Mouse (Mus musculus) frontal cortex, adult 2 months (tissue): ENCODE measurements around the gene Mycbp2. TPM values are rescaled to one million over a fixed set of nuclear protein-coding genes. Genes with fewer than 3 reads are reported as not detected.

Experiments used
- DNase-seq, 2 experiments: peaks; one replicate each; pipeline ENCODE4 v3.0.0; 2022; ENCODE audit warnings: low spot score in 1 of 2; ENCODE audit errors: extremely low spot score in 1 of 2
- polyA plus RNA-seq: library from polyadenylated mRNA; depleted of rRNA; stranded (reverse); fragments of >200 nt; gene quantifications from 2 replicates; pipeline ENCODE4 v1.2.3, GENCODE M21; 2012

Mycbp2 gene
- polyA plus RNA-seq, 1 experiment: 148 TPM

DNA sequence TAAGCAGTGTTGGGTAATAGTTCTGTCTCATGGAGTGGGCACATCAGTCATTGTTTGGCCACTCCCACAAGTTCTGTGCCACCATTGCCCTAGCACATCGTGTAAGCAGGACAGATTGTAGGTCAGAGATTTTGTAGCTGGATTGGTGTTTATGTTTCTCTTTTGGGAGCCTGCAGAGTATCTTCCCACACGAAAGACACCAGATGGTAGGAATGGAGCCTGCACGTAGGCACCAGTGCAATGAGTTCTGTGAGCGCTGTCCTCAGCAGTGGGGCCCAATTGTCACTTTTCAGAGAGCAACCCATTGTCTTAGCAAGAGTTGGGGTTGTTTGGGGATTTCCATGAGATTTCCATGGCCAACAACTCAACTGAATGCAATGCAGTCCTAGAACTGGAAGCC is 236.6 kb downstream of the Mycbp2 start:
- DNase-seq: peak; percentile 35 to 67

DNA sequence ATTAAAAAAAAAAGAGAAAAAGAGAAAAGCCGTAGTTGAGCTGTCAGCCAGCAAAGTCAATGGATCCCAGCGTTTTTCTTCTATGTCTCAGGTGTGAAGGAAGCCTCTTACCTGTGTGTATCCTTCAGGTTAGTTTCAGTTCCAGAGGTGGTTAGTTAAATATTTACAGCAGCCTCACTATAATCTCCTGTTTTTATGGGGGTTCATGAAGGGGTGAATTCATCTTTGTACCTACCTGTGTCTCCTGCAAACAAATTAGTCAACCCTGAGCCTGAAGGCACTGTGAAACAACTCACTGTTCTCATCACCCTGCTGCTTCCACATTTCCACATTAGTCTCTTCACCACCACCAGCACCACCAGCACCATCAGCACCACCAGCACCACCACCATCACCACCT is 240.3 kb downstream of the Mycbp2 start:
- DNase-seq: no peak

DNA sequence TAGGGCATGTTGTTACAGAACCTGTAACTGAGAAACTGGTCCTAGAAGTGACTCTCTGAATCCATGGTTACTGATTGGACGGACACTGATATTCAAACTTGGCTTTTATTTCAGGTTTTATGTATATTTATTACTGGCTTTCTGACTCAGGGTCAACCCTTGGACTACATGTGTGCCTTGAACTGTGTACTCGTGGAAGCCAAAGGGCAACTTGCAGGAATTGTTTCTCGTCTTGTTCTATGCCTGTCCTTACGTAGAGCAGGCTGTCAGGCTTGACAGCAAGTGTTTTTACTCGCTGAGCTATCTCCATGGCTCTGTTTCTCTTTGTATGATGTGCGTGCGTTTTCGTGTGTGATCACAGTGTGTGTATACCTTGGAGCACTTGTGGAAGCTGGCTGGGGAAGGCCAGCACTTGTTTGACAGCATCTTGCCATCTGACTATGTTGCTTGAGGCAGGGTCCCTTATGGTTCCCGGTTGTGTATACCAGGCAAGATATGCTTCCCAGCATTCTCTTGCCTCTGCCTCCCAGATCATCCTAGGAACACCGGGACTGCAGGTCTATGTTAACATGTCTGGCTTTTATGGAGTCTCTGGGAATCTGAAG is 243.8 kb downstream of the Mycbp2 start:
- no peak for DNase-seq

DNA sequence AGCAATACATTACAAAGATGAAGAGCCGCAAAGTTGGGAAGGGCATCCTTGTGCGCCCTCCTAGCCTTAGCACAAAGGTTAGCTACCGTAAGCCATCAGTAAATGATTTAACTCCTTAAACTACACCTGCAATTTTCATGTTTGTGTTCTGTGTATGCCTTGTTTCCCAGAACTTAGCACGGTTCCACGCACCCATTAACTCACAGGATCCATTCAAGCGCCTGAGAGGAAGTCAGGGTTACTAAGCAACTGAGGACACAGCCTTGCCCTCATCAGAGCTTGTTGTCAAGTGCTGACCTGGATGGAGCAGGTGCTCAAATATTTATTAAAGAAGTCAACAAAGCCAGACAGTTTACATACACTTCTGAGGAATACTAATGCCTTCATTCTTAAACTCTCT is 244.4 kb downstream of the Mycbp2 start:
- no peak for DNase-seq

DNA sequence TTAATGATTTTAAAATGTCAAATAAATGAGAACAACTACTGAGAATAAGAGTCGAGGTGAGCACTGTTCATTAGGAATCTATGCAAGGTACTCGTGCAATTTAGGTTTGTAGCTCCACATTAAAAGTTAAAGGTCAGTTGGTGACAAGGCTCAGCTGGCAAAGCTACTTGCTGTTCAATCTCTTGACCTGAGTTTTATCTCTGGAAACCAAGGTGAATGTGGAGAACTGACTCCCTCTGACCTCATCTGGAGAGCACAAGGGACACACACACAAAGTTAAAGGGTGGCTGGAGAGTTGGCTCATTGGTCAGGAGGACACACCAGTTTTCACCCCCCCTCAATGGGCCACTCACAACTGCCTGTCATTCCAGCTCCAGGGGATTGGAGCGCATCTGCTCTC is 245.4 kb downstream of the Mycbp2 start:
- no peak for DNase-seq

DNA sequence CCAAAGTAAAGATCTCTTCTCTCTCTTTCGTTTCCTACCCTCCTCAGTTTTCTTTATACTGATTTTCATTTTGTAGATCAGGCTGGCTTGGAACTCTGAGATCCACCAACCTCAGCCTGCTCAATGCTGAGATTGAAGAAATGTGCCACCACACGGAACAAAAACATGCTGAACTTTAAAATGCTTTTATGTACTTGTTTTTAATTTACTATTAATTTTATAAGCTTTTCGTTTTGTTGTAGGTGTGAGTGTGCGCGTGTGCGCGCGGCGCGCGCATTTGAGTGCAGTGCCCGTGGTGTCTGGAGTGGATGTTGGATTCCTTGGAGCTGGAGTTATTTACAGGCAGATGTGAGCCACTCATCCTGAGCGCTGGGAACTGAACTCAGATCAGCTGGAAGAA is 246.3 kb downstream of the Mycbp2 start:
- no peak for DNase-seq

DNA sequence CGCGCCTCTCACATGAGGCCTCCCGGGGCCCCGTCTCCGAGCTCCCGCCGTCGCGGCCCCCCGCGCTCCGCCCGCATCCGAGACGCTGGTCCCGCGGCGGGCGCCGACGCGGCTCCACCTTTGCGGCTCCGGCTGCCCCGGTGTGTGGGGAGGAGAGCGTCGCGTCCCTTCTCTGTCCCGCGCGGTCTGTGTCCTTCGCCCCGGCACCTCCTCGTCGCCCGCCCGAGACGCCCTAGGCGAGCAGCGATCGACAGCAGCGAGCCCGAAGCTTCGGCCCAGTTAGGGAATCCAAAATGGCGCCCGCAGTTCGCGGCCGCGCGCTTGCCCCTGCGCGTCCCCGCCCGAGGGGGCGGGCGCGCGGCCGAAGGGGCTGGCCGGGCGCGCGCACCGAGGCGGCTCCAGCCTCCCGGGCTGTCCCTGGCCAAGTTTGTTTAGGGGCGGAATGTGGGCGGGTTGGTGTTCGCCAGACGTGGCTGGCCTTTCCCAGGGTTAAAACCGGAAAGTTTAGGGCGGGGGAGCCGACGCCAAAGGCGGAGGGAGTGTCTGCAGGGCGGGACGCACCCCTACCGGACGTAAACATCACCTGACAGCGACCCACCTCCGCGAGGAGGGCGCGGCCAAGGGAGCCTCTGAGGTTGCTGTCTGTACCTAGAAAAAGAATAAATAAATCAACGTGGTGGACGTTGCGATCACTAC is 247.2 kb downstream of the Mycbp2 start, which contains the start of gene Fbxl3:
TSS of gene Fbxl3 (minus strand) at position 329 of the 696 bp plus-strand sequence.
- DNase-seq: peak; percentile 74 to 82

DNA sequence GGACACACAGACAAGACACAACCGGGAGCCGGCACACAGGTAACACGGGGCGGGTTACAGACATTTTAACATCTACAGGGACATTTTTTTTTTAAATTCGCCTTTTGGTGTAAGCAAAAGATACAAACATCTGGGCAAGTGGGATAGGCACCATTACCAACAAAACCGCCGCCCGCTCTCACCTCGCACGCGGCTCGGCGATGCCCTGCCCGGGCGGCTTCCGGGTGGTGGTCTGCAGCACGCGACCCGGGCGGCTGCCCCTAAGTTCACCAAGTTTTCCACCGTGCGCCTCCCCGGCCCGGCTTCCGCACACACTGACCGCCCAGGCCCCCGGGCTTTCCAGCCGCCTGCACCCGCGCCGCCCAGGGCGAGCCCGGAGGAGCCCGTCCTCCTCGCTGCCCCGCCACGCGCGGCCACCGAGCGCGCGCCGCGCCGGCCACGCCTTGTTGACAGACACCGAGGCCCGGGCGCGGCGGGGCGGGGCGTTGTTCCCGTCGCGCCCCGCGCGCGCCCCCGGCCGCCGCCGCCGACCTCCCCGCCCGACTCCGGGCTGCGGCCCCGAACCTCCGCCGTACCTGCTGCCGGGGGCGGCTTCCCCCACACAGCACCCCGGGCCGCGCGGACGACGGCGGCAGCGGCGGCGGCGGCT is 247.9 kb downstream of the Mycbp2 start:
- peak in 1 of 2 experiments; percentile 74 for DNase-seq

DNA sequence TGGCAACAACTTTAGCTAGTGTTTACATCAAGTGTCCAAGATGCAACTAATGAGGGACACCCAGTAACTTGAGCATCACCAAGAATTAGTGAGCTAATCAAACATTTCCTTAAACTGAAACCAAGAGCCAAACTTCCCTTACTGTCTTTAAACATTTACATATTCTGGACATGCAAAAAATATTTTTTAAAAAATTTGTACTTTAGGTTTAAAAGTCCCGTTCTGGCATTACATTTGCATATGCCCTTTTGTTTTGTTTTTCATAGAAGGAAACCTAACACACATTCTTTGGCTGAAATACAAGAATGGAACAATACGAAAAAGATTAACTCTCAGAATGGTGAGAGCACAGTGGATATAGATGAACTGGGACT is 248.4 kb downstream of the Mycbp2 start:
- DNase-seq: no peak

DNA sequence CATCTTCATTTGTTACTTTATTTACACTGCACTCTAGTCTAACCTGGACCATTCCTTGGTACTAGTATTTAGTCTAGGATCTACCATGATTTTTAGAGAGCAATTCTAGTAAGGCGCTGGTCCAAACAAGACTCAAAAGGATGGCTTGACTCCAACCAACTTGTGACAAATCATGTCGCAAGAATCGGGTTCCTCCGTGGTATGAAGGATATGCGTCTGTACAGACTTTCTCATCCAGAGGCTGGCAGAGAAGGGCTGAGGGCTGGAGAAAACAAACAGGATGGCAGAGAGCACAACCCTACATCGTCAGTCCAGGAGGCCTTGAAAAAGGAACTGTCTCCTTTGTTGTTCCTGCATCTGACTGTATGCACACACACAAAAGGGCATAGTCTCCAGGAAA is 250.0 kb downstream of the Mycbp2 start:
- peak in 1 of 2 experiments; percentile 32 for DNase-seq

DNA sequence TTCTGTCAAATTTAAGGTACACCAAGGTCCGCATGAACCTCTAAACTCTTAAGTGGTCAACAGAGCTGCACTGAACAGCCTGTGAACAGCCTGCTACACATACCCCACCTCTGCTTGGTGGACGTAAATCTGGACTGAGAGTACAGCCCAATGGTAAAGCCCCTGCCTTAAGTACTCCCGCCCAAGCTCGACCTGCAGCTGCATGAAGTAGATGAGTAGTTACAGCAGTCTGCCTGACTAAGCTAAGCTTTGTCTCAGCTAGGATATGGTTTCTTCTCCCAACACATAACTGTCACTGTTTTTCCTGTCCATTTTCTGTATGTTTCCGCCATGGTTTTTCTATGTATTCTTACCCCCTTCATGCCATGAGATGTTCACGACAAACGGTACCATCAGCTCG is 250.8 kb downstream of the Mycbp2 start:
- DNase-seq: no peak

DNA sequence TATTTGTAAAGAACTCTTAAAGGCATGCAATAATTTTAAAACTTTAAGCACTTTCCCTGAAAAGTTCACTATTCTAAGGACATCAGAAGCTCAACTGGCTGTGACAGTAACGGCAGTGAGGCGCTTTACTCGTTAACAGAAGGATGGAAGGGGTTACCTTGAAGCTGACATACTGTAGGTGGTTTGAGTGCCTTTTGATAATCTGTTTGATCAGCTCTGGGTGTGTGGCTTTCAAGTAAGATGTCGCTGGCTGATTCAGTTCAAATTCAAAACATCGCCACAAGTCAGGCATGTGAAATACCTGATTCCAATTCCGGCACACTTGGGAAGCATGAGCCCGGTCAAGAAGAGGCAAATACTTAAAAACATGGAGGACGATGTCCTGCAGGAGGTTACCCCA is 251.6 kb downstream of the Mycbp2 start:
- no peak for DNase-seq

DNA sequence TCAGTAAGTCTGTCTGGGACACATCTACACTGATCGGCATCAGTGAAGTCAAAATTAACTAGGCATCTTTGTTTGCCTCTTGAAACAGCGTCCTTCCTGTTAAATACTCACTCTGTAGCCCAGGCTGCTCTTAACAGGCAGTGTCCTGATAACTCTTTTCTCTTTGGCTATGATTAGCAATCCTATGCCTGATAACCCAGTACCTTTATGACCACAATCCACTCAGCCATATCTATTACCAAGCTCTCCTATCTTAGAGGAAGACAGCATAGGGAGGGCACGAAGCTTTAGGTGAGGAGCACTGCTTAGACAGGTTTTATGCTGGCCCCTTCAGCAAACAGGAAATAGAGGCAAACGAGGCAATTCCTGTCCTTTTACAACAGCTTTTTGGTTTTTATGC is 252.9 kb downstream of the Mycbp2 start:
- no peak for DNase-seq

DNA sequence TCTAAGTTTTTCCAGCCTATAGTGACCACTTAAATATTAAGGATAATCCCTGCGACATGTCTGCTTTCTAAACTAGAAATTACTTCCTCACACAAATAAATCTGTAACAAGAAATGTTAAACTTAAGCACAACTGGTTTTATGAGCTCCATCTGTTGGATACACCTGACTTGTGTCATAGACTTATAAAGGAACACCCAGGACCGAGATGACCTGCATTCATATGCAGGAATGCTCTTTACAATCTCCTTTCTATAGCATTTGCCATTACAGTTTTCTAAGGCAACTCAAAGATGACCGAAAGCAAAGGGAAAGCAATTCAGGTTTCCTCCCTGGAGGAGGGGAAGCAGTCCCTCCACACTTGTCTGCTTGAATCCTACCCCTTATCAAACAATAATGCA is 253.4 kb downstream of the Mycbp2 start:
- no peak for DNase-seq

DNA sequence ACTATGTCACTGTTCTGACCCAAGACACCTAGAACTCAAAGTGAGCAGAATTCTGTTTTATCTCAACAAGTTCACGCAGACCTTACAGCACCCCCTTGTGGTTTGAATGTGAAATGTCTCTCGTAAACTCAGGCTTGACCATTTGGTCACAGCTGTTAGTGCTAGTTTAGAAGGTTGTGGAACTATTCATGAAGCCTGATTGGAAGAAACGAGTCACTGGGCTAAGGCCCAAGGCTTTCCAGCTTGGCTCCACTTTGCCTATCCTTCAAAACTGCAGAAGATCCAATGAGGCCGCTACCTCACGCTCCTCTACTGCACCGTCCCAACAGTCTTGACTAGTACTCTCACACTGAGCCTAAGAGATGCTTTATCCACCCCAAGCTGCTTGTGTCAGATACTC is 258.0 kb downstream of the Mycbp2 start:
- DNase-seq: peak in 1 of 2 experiments; percentile 73

DNA sequence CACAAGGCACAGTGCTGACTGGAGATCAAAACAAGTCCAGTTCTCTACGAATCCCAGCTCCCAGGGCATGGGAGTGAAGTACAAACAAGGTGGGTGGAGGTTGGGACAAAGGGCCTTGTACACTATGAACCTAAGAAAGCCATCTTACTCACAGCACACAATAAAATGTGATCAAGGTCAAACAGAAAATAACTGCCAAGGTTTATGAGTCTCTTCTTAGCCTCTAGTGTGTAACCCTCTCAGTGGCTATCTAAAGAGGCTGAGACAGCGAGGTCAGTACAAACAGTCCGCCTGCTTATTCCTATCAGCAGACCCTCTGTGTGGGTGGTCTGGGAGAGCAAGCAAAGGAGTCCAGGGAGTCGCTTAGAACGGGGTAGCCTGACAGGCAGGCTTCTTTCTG is 258.8 kb downstream of the Mycbp2 start:
- DNase-seq: no peak

DNA sequence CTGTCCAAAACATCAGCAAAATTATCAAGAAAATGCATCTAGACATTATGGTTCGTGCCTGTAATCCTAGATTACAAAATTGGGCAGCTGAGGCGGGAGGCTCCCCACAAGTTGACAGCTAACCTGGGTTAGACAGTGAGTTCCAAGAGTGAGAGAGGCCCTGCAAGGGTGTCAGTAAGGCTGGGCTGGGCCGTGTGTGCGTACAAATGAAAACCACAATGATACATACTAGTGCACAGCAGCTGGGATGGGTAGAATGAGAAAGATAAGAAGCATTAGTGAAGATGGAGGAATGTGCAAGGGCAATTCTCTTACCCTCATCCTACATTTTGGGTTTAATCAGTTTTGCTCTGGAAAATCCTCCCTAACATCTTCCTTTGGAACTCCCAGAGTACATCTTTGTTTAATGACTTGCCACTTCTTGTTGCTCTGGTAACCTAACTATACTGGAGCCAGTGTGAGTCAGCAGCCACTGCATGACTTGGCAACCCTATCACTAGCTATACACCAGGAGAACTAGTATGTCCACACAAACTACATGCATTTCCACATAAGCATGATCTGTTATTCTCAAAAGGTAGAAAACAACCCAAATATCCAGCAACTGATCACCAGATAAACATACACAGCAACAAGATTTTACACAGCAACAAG is 259.8 kb downstream of the Mycbp2 start:
- peak in 1 of 2 experiments; percentile 45 for DNase-seq

DNA sequence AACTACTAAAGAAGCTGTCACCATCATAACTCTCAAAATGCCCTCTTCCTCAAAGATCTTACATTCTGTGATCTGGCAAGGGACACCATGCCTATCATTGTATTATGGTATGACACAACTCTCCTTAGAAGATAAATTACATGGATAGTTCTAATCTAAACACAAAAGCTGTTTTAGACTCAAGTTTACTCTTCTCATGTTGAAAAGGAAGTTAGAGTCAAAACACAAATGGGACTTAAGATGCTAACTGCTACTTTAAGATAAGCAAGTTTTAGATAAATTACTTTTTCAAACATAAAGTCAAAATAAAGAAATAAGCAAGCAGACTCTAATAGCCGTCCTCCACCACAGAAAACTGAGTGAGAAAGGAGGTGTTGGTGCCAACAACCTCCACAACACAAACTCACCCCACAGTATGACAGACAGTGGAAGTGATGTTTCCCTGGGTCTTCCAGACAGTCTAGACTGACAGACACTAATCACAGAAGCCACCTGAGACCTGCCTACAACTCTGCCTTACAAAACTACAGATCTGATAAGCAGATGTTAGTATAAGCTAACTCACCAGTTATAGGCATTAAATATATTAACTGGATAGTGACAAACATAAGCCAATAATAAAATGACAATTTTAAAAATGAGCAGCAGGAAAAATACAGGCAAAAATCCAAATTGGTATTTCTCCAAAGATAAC is 260.6 kb downstream of the Mycbp2 start:
- no peak for DNase-seq

DNA sequence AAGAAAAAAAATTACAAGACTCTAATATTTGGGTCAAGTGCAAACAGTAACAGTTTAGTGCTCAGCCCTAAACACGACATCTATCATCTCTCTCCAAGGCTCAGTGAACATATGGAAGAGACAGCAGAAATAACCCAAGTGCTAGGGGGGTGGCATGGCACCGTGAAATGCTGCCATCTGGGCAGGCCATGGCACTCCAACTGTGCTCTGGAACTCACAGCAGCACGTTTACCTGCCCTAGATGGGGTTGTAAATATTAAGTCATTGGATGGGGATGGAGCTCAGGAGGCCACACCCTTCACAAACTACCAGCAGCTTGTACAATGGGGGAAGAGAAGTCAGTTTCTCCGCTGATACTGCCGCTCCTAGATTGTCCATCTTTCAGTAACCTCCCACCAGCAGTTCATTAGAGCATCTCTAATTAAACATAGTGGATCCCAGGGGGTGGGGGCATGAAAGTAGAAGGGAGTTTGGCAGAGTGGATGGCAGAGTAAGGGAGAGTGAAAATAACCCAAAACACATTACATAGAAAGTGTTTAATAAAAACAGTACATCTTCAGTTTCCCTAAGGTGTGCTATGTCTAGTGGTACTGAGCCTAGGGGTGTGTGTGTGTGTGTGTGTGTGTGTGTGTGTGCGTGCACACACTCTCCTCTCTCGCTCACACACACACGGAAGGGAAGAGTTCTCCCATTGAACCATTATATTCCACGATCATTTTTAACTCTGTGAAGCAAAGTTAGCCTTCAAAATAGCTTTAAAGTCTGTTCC is 267.2 kb downstream of the Mycbp2 start:
- peak in 1 of 2 experiments; percentile 68 for DNase-seq
